ENCODE assay signal across 8 mouse cellular contexts in genomic region chr11:100738066-100738604, GRCm38 (mm10). TPM values are rescaled to one million over a fixed set of nuclear protein-coding genes. Genes with fewer than 3 reads are reported as not detected.
DNase-seq lines count a peak whose midpoint lies in the region; ATAC-seq lines count a peak whose summit lies in the region.

Gene Rab5c, minus strand, starts transcription at chr11:100738215.

- peaks cover 6% of the 10 kb centered on the region; the same call in 1 of the 2 replicates for H3K36me3 ChIP-seq in heart, embryonic 10.5 days
- peaks cover 1% of the 10 kb centered on the region; the same call in 1 of the 2 replicates for H3K36me3 ChIP-seq in kidney, embryonic 15.5 days

- H3K4me2 ChIP-seq in kidney, embryonic 15.5 days = peak within 1 kb of the TSS; percentile 65

- WGBS in heart, embryonic 10.5 days = 1% methylated on average over 39 of the region's 39 CpGs
- under 1% methylated on average over 39 of the region's 39 CpGs for WGBS in kidney, embryonic 15.5 days

- peaks cover 18% of the 10 kb centered on the region; the same call in 1 of the 2 replicates for H3K27me3 ChIP-seq in heart, embryonic 10.5 days (ENCODE audit: insufficient read depth, poor library complexity, severe bottlenecking)
- H3K27me3 ChIP-seq in kidney, embryonic 15.5 days = no peaks in the 10 kb centered on the region

- H3K27ac ChIP-seq in heart, embryonic 10.5 days = peak within 1 kb of the TSS; percentile 92
- peak within 1 kb of the TSS; percentile 38 for H3K27ac ChIP-seq in kidney, embryonic 15.5 days

- ATAC-seq in erythroblast, adult 5-6 weeks (replicated peaks; ENCODE audit: low FRiP score, poor library complexity, severe bottlenecking) = peak; percentile 89
- ATAC-seq in kidney, embryonic 15.5 days (replicated peaks; ENCODE audit: low FRiP score) = peak; percentile 100
- peak; percentile 97 for ATAC-seq in monocyte, adult 5-6 weeks (replicated peaks; ENCODE audit: insufficient number of reproducible peaks, low FRiP score, low TSS enrichment, poor library complexity, severe bottlenecking)

- peak; percentile 96 to 98 for DNase-seq in B cell, adult 2 months
- peak; percentile 100 for DNase-seq in brain, adult 2 months (ENCODE audit: low read depth, low spot score)
- DNase-seq in heart, embryonic 10.5 days (ENCODE audit: low spot score) = peak; percentile 100
- DNase-seq in liver = peak; percentile 99
- peak; percentile 98 for DNase-seq in spleen, postnatal 4 days (ENCODE audit: low spot score in 2 of 2)

- H3K9me3 ChIP-seq in heart, embryonic 10.5 days = no peaks in the 10 kb centered on the region
- H3K9me3 ChIP-seq in kidney, embryonic 15.5 days (replicated peaks) = no peaks in the 10 kb centered on the region

- peak within 1 kb of the TSS; percentile 85 for H3K4me3 ChIP-seq in heart, embryonic 10.5 days
- H3K4me3 ChIP-seq in kidney, embryonic 15.5 days (replicated peaks) = peak within 1 kb of the TSS; percentile 67

- peaks cover 27% of the 10 kb centered on the region for H3K4me1 ChIP-seq in heart, embryonic 10.5 days
- peaks cover 26% of the 10 kb centered on the region for H3K4me1 ChIP-seq in kidney, embryonic 15.5 days

- H3K9ac ChIP-seq in kidney, embryonic 15.5 days = peak within 1 kb of the TSS; percentile 76

RNA-seq across cellular contexts. Expression of gene Rab5c, which starts in this region (rescaled TPM):
- total RNA-seq in erythroblast, adult 5-6 weeks (2015; ENCODE audit: low replicate concordance) = 61.4 and 79.7 TPM in 2 replicates
- total RNA-seq in erythroblast, adult 5-6 weeks (2017; ENCODE audit: low replicate concordance) = 52.2 and 70.8 TPM in 2 replicates
- polyA plus RNA-seq in heart, embryonic 10.5 days (2016; fragmentation: Nextera tagmentation; extraction: Ambion mirVana) = 13.7 and 13.9 TPM in 2 replicates
- 29.5 and 32.3 TPM in 2 replicates for polyA plus RNA-seq in kidney, embryonic 15.5 days (2015; fragmentation: Nextera tagmentation; extraction: Ambion mirVana)
- 163 to 176 TPM (median 171 TPM) in 3 replicates for total RNA-seq in monocyte, adult 5-6 weeks (2017)

Comparison
In these comparisons a context has a peak if more than half of its experiments do, and no peak if none do; other contexts are left out.
1. Peak in every context shown above with its lines: DNase-seq, ATAC-seq, H3K4me3 ChIP-seq and H3K27ac ChIP-seq.